Mouse (Mus musculus) midbrain, embryonic 15.5 days (tissue): ENCODE results near the gene Psmb9. TPM values are rescaled to one million over a fixed set of nuclear protein-coding genes. Genes with fewer than 3 reads are reported as not detected.
A peak's percentile ranks its signal among the peaks of the same experiment; 100 is the strongest.

Source experiments
- ATAC-seq: fragments of 200-750 bp; cut with Nextera tagmentation; replicated peaks from 2 replicates; pipeline ENCODE4 v1.8.0; 2017; ENCODE audit warnings: moderate TSS enrichment
- H3K27ac ChIP-seq: fragments of 300-500 bp; sonication (generic); 2 replicates; pipeline ENCODE4 v1.5.1; 2015; ENCODE audit warnings: mild to moderate bottlenecking, inconsistent platforms
- H3K27me3 ChIP-seq: fragments of 300-500 bp; sonication (generic); replicated peaks from 2 replicates; pipeline ENCODE4 v1.6.1; 2015; ENCODE audit warnings: inconsistent platforms
- H3K36me3 ChIP-seq: fragments of 300-500 bp; sonication (generic); replicated peaks from 2 replicates; pipeline ENCODE4 v1.6.1; 2015; ENCODE audit warnings: inconsistent platforms
- H3K4me1 ChIP-seq: fragments of 300-500 bp; sonication (generic); 2 replicates; pipeline ENCODE4 v1.6.1; 2015; ENCODE audit warnings: inconsistent platforms
- H3K4me2 ChIP-seq: fragments of 300-500 bp; sonication (generic); 2 replicates; pipeline ENCODE4 v1.6.1; 2015; ENCODE audit warnings: inconsistent platforms, mild to moderate bottlenecking, moderate library complexity
- H3K4me3 ChIP-seq: fragments of 300-500 bp; sonication (generic); 2 replicates; pipeline ENCODE4 v1.5.1; 2015; ENCODE audit warnings: mild to moderate bottlenecking, inconsistent platforms
- H3K9ac ChIP-seq: fragments of 300-500 bp; sonication (generic); 2 replicates; pipeline ENCODE4 v1.6.1; 2015; ENCODE audit warnings: mild to moderate bottlenecking, inconsistent platforms
- H3K9me3 ChIP-seq: fragments of 300-500 bp; sonication (generic); 2 replicates; pipeline ENCODE4 v1.6.1; 2016; ENCODE audit warnings: inconsistent platforms
- WGBS: fragments of 180-500 bp; shearing (Covaris S2); methylation state at CpG from one replicate; pipeline ENCODE4 v1.1.7; 2015; ENCODE audit warnings: mixed read lengths; 5-methylcytosine and 5-hydroxymethylcytosine counted together
- polyA plus RNA-seq: library from polyadenylated mRNA; unstranded; fragments of >200 nt; fragmentation: Nextera tagmentation; extraction: Ambion mirVana; gene quantifications from 2 replicates; pipeline ENCODE4 v1.2.1, GENCODE M21; 2015

The Psmb9 gene
- polyA plus RNA-seq, 1 experiment from 2014 or later = 1.5 TPM

GRCm38 (mm10) chr17:34143033-34143432, 44.5 kb downstream of the Psmb9 start, which contains the start of gene H2-DMb2:
TSS of gene H2-DMb2 (plus strand) at chr17:34143307.
- ATAC-seq = no peak
- 20% methylated on average over 7 of the region's 7 CpGs for WGBS
- Histone ChIP-seq H3K4me3 (no peak within 1 kb of the TSS), H3K4me1 (peaks cover 6% of the 10 kb centered on the region), H3K36me3 (no peaks in the 10 kb centered on the region), H3K27ac (no peak within 1 kb of the TSS), H3K27me3 (peaks cover 31% of the 10 kb centered on the region), H3K4me2 (no peak within 1 kb of the TSS), H3K9ac (no peak within 1 kb of the TSS), H3K9me3 (no peaks in the 10 kb centered on the region)

GRCm38 (mm10) chr17:34142456-34143010, 45.0 kb downstream of the Psmb9 start:
- H3K27ac ChIP-seq = no peak overlapping the region
- H3K4me3 ChIP-seq = no peak overlapping the region
- H3K4me2 ChIP-seq = no peak overlapping the region
- no peak for ATAC-seq
- H3K9ac ChIP-seq = no peak overlapping the region
- peaks cover 36% of the 10 kb centered on the region for H3K27me3 ChIP-seq
- H3K9me3 ChIP-seq = no peaks in the 10 kb centered on the region
- peaks cover 6% of the 10 kb centered on the region for H3K4me1 ChIP-seq
- WGBS = 84% methylated on average over 7 of the region's 7 CpGs
- no peaks in the 10 kb centered on the region for H3K36me3 ChIP-seq

GRCm38 (mm10) chr17:34141448-34141847, 46.1 kb downstream of the Psmb9 start:
- H3K36me3 ChIP-seq = no peaks in the 10 kb centered on the region
- no peak overlapping the region for H3K9ac ChIP-seq
- H3K4me3 ChIP-seq = no peak overlapping the region
- no peaks in the 10 kb centered on the region for H3K9me3 ChIP-seq
- H3K4me1 ChIP-seq = peaks cover 6% of the 10 kb centered on the region
- 64% methylated on average over 4 of the region's 4 CpGs for WGBS
- no peak overlapping the region for H3K4me2 ChIP-seq
- H3K27me3 ChIP-seq = peaks cover 40% of the 10 kb centered on the region
- ATAC-seq = no peak
- no peak overlapping the region for H3K27ac ChIP-seq

- 15% methylated on average over 5 of the region's 5 CpGs for WGBS
- H3K9ac ChIP-seq = no peak overlapping the region
- peaks cover 11% of the 10 kb centered on the region for H3K4me1 ChIP-seq
- no peak overlapping the region for H3K4me2 ChIP-seq
- no peaks in the 10 kb centered on the region for H3K9me3 ChIP-seq
- H3K36me3 ChIP-seq = no peaks in the 10 kb centered on the region
- no peak for ATAC-seq
- no peak overlapping the region for H3K27ac ChIP-seq
- no peak overlapping the region for H3K4me3 ChIP-seq
- peaks cover 44% of the 10 kb centered on the region for H3K27me3 ChIP-seq
Measured at GRCm38 (mm10) chr17:34140240-34140639, 47.3 kb downstream of the Psmb9 start.

- H3K27ac ChIP-seq = no peak overlapping the region
- 1% methylated on average over 16 of the region's 16 CpGs for WGBS
- peak overlapping the region; percentile 44 for H3K4me2 ChIP-seq
- no peaks in the 10 kb centered on the region for H3K9me3 ChIP-seq
- H3K4me3 ChIP-seq = peak overlapping the region; percentile 20
- peaks cover 11% of the 10 kb centered on the region for H3K4me1 ChIP-seq
- no peak overlapping the region for H3K9ac ChIP-seq
- H3K27me3 ChIP-seq = peaks cover 44% of the 10 kb centered on the region
- no peaks in the 10 kb centered on the region for H3K36me3 ChIP-seq
- no peak for ATAC-seq
Measured at GRCm38 (mm10) chr17:34139416-34139815, 48.1 kb downstream of the Psmb9 start.

- Histone ChIP-seq H3K4me3 (no peak overlapping the region), H3K4me2 (no peak overlapping the region), H3K9me3 (no peaks in the 10 kb centered on the region), H3K36me3 (no peaks in the 10 kb centered on the region), H3K27ac (no peak overlapping the region), H3K27me3 (peaks cover 44% of the 10 kb centered on the region), H3K4me1 (peaks cover 11% of the 10 kb centered on the region), H3K9ac (no peak overlapping the region)
- ATAC-seq = no peak
- 82% methylated on average over 7 of the region's 7 CpGs for WGBS
Measured at GRCm38 (mm10) chr17:34138655-34139054, 48.9 kb downstream of the Psmb9 start.

GRCm38 (mm10) chr17:34137601-34138000, 50.0 kb downstream of the Psmb9 start:
- no peak for ATAC-seq
- Histone ChIP-seq H3K4me2 (no peak overlapping the region), H3K9ac (no peak overlapping the region), H3K4me3 (no peak overlapping the region), H3K27me3 (peaks cover 44% of the 10 kb centered on the region), H3K9me3 (no peaks in the 10 kb centered on the region), H3K4me1 (peaks cover 11% of the 10 kb centered on the region), H3K27ac (no peak overlapping the region), H3K36me3 (no peaks in the 10 kb centered on the region)
- WGBS = 76% methylated on average over 7 of the region's 7 CpGs

GRCm38 (mm10) chr17:34135297-34136224, 52.0 kb downstream of the Psmb9 start:
- Histone ChIP-seq H3K9ac (no peak overlapping the region), H3K36me3 (no peaks in the 10 kb centered on the region), H3K4me1 (peaks cover 11% of the 10 kb centered on the region), H3K4me3 (peak overlapping the region; percentile 33), H3K4me2 (peak overlapping the region; percentile 59), H3K27me3 (peaks cover 37% of the 10 kb centered on the region), H3K9me3 (no peaks in the 10 kb centered on the region), H3K27ac (no peak overlapping the region)
- ATAC-seq = peak; percentile 96
- WGBS = 6% methylated on average over 31 of the region's 31 CpGs

- Histone ChIP-seq H3K4me3 (no peak overlapping the region), H3K27ac (no peak overlapping the region), H3K9ac (no peak overlapping the region), H3K27me3 (peaks cover 27% of the 10 kb centered on the region), H3K9me3 (no peaks in the 10 kb centered on the region), H3K4me2 (no peak overlapping the region), H3K36me3 (no peaks in the 10 kb centered on the region), H3K4me1 (peaks cover 11% of the 10 kb centered on the region)
- WGBS = 90% methylated on average over 3 of the region's 3 CpGs
- ATAC-seq = no peak
Measured at GRCm38 (mm10) chr17:34134451-34134850, 53.1 kb downstream of the Psmb9 start.

GRCm38 (mm10) chr17:34133289-34133688, 54.3 kb downstream of the Psmb9 start:
- 88% methylated on average over 11 of the region's 11 CpGs for WGBS

More at GRCm38 (mm10) chr17:34133289-34133688, 54.3 kb downstream of the Psmb9 start:
- no peak overlapping the region for H3K9ac ChIP-seq
- no peak for ATAC-seq
- peaks cover 15% of the 10 kb centered on the region; the same call in 1 of the 2 replicates for H3K4me1 ChIP-seq
- H3K4me2 ChIP-seq = no peak overlapping the region
- H3K36me3 ChIP-seq = no peaks in the 10 kb centered on the region
- no peaks in the 10 kb centered on the region for H3K9me3 ChIP-seq
- H3K27ac ChIP-seq = no peak overlapping the region
- peaks cover 16% of the 10 kb centered on the region for H3K27me3 ChIP-seq
- no peak overlapping the region for H3K4me3 ChIP-seq
